Mouse (Mus musculus): ENCODE results near the gene Uggt1.

DNA sequence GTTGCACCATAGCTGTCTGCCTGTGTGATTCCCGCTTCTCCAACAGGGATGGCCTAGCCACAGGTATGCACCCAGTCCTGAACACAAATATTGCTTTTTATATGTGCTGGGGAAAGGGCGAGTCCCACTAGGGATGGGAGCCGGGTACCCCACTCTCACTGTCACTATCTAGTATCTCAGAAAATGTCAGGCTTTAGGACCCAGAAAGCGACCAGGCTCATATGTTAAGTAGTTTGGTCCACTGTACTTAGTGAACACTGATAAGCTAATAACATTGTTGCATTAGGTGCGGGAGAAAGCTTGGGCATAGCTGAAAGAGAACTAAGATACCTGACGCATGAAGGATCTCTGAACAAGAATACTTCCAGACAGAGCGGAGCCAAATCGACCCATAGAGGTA, 112.8 kb downstream of the Uggt1 start:
- TF ChIP-seq POLR2A (IDR thresholded peaks at IDR 0.05; ENCODE audit: low read depth, low read length) (no peak), CTCF (IDR thresholded peaks at IDR 0.05; ENCODE audit: extremely low read depth, insufficient read depth, insufficient read length, insufficient replicate concordance) (no peak)
